Mouse (Mus musculus) small intestine, adult 2 months (tissue): ENCODE measurements around the gene Mrgpre.

Source experiments
- CTCF ChIP-seq: fragments of 200-500 bp; IDR thresholded peaks from 2 replicates; pipeline ENCODE4 v1.5.1; 2012; ENCODE audit warnings: low read depth, mild to moderate bottlenecking, control low read depth, inconsistent platforms, low read length, moderate library complexity, mixed read lengths; ENCODE audit not compliant: insufficient replicate concordance, insufficient read length; ENCODE audit errors: extremely low read depth
- POLR2A ChIP-seq: fragments of 200-500 bp; IDR thresholded peaks from 2 replicates; pipeline ENCODE4 v1.6.1; 2012; ENCODE audit warnings: low read depth, mild to moderate bottlenecking, control low read depth, inconsistent platforms, low read length, moderate library complexity

DNA sequence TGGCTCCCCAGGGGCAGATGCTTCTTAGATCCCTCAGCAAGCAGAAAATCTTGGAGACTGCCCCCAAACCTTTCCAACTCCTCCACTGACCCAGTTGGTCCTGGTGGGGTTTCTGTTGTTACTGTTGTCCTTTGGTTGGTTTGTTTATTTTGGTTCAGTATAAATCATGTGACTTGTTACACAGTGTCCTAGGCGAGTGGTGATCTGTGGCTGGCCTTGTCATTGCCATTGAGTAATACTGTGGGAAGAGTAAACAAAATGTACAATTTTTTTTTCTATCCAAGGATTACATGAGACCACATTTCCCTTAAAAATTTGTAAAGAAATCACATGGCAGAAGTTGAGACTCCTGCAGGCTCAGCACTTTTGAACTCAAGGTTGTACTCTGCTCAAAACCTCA is 14.8 kb downstream of the Mrgpre start:
- TF ChIP-seq POLR2A (no peak), CTCF (no peak)
